Mouse (Mus musculus) megakaryocyte, adult 5-6 weeks (primary cell): ENCODE results near the gene Coro2b. TPM values are rescaled to one million over a fixed set of nuclear protein-coding genes. Genes with fewer than 3 reads are reported as not detected.
A peak's percentile ranks its signal among the peaks of the same experiment; 100 is the strongest.

ENCODE experiments used
- ATAC-seq: 2 replicates; pipeline ENCODE4 v1.8.0; 2016; ENCODE audit warnings: mild to moderate bottlenecking, inconsistent platforms; ENCODE audit not compliant: poor library complexity, severe bottlenecking
- total RNA-seq, 2 experiments: library from RNA; stranded (forward) in 1 of 2; stranded (reverse) in 1 of 2; fragments of 153-499, 151-499 nt in 1 of 2; fragments of 221-1000, 200-1000 nt in 1 of 2; gene quantifications; 2 replicates each; pipeline versions ENCODE4 v1.2.3 to v1.2.4; 2015 to 2017

Gene Coro2b
- total RNA-seq, 2 experiments from 2014 or later = 0.11 to 0.22 TPM

GRCm38 (mm10) chr9:62480149-62480548 lies 56.7 kb downstream of the Coro2b start:
- no peak for ATAC-seq

- no peak for ATAC-seq
These were observed 59.9 kb downstream of the Coro2b start for GRCm38 (mm10) chr9:62476782-62477487.

GRCm38 (mm10) chr9:62474206-62474605 lies 62.6 kb downstream of the Coro2b start:
- ATAC-seq = no peak

GRCm38 (mm10) chr9:62471541-62472189 lies 65.2 kb downstream of the Coro2b start:
- ATAC-seq = no peak

- ATAC-seq = no peak
These were observed 65.8 kb downstream of the Coro2b start for GRCm38 (mm10) chr9:62471041-62471440.

GRCm38 (mm10) chr9:62470398-62470797 lies 66.4 kb downstream of the Coro2b start:
- ATAC-seq = peak; percentile 62; the same call in 1 of the 2 replicates

- ATAC-seq = no peak
These were observed 67.1 kb downstream of the Coro2b start for GRCm38 (mm10) chr9:62469696-62470095.

- ATAC-seq = no peak
These were observed 67.7 kb downstream of the Coro2b start for GRCm38 (mm10) chr9:62469143-62469542.

GRCm38 (mm10) chr9:62467413-62467784 lies 69.4 kb downstream of the Coro2b start:
- no peak for ATAC-seq

- no peak for ATAC-seq
These were observed 70.0 kb downstream of the Coro2b start for GRCm38 (mm10) chr9:62466742-62467412.

GRCm38 (mm10) chr9:62466053-62466452 lies 70.8 kb downstream of the Coro2b start:
- no peak for ATAC-seq

GRCm38 (mm10) chr9:62464727-62465126 lies 72.1 kb downstream of the Coro2b start:
- ATAC-seq = no peak

- ATAC-seq = no peak
These were observed 75.1 kb downstream of the Coro2b start for GRCm38 (mm10) chr9:62461766-62462165.

- ATAC-seq = no peak
These were observed 75.7 kb downstream of the Coro2b start for GRCm38 (mm10) chr9:62461095-62461494.

- ATAC-seq = no peak
These were observed 76.8 kb downstream of the Coro2b start for GRCm38 (mm10) chr9:62460086-62460485.

- ATAC-seq = no peak
These were observed 78.4 kb downstream of the Coro2b start for GRCm38 (mm10) chr9:62458457-62458856.

- no peak for ATAC-seq
These were observed 80.8 kb downstream of the Coro2b start for GRCm38 (mm10) chr9:62456015-62456414.

GRCm38 (mm10) chr9:62455210-62455969 lies 81.5 kb downstream of the Coro2b start:
- ATAC-seq = no peak

GRCm38 (mm10) chr9:62452373-62452993 lies 84.4 kb downstream of the Coro2b start:
- ATAC-seq = no peak

- ATAC-seq = no peak
These were observed 85.1 kb downstream of the Coro2b start for GRCm38 (mm10) chr9:62451585-62452372.
